Mouse (Mus musculus): ENCODE measurements around the gene Mlxip. TPM values are rescaled to one million over a fixed set of nuclear protein-coding genes. Genes with fewer than 3 reads are reported as not detected.

The Mlxip gene
- polyA plus RNA-seq, 1 experiment from 2014 or later, result 12.6 TPM

DNA sequence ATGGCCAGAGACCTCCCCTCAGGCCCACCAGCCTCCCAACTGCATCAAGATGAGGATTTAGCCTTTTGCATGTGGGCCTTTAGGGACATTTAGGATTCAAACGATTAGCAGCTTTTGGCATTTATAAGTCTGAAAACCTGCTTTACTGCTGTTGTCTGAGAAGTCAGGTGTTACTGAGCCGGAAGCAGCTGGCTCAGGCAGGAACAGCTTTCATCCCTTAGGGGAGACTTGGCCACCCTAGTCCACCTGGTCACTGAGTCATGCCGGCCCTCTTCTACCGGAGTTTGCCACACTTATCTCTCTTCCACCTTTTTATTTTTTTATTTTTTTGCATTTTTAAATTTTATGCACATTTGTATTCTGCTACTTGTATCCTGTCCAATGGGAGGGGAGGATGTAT is 37.3 kb upstream of the Mlxip start:
- Histone ChIP-seq H3K4me3 (ENCODE audit: control insufficient read depth in 1 of 2, insufficient read depth in 1 of 2, low read depth in 1 of 2, low read length in 2 of 2) (no peak overlapping the region), H3K9ac (ENCODE audit: low read length) (no peak overlapping the region), H3K27me3 (ENCODE audit: control insufficient read depth, insufficient read depth, low read length) (no peaks in the 10 kb centered on the region), H3K27ac (replicated peaks in 1 of 2; ENCODE audit: control insufficient read depth in 1 of 2, insufficient read depth in 1 of 2, low read depth in 2 of 2, low read length in 2 of 2) (no peak overlapping the region), H3K36me3 (ENCODE audit: control insufficient read depth, insufficient read depth, low read length) (peaks cover 78% of the 10 kb centered on the region), H3K9me3 (ENCODE audit: control insufficient read depth, low read length) (no peaks in the 10 kb centered on the region), H3K4me2 (ENCODE audit: low read length) (no peak overlapping the region), H3K4me1 (ENCODE audit: control insufficient read depth in 2 of 2, insufficient read depth in 2 of 2, low read length in 2 of 2) (peaks cover 7 to 9% of the 10 kb centered on the region in 2 experiments)
- no peak for ATAC-seq (ENCODE audit: insufficient number of reproducible peaks, insufficient read depth, low FRiP score, low read depth)
- 93% methylated on average over 4 of the region's 4 CpGs for WGBS

DNA sequence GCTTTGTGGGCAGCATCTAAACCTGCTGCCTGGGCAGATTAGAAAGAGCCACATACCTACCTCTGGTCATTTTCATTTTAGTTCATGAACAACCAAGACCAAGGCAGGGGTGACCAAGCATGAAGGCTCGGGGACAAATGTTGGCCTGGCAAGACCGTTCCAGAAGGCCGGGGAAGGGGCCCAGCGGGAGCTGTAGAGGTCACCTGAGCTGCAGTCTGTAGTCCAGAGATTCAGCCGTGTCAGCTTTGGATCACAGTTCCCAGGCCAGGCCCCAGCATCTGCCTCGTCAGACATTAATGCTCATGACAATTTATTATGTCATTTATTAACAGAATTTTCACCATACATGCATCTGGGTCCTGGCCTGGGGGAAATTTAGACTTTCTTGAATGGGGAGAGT is 35.2 kb upstream of the Mlxip start:
- H3K4me3 ChIP-seq (ENCODE audit: control insufficient read depth in 1 of 2, insufficient read depth in 1 of 2, low read depth in 1 of 2, low read length in 2 of 2), result no peak overlapping the region
- H3K27ac ChIP-seq (replicated peaks in 1 of 2; ENCODE audit: control insufficient read depth in 1 of 2, insufficient read depth in 1 of 2, low read depth in 2 of 2, low read length in 2 of 2), result no peak overlapping the region
- 91% methylated on average over 6 of the region's 6 CpGs for WGBS
- no peaks in the 10 kb centered on the region for H3K9me3 ChIP-seq (ENCODE audit: control insufficient read depth, low read length)
- H3K27me3 ChIP-seq (ENCODE audit: control insufficient read depth, insufficient read depth, low read length), result no peaks in the 10 kb centered on the region
- H3K36me3 ChIP-seq (ENCODE audit: control insufficient read depth, insufficient read depth, low read length), result peaks cover 91% of the 10 kb centered on the region
- no peak for ATAC-seq (ENCODE audit: insufficient number of reproducible peaks, insufficient read depth, low FRiP score, low read depth)
- H3K4me1 ChIP-seq (ENCODE audit: control insufficient read depth in 2 of 2, insufficient read depth in 2 of 2, low read length in 2 of 2), result peaks cover 8 to 12% of the 10 kb centered on the region in 2 experiments
- H3K4me2 ChIP-seq (ENCODE audit: low read length), result no peak overlapping the region
- H3K9ac ChIP-seq (ENCODE audit: low read length), result no peak overlapping the region

DNA sequence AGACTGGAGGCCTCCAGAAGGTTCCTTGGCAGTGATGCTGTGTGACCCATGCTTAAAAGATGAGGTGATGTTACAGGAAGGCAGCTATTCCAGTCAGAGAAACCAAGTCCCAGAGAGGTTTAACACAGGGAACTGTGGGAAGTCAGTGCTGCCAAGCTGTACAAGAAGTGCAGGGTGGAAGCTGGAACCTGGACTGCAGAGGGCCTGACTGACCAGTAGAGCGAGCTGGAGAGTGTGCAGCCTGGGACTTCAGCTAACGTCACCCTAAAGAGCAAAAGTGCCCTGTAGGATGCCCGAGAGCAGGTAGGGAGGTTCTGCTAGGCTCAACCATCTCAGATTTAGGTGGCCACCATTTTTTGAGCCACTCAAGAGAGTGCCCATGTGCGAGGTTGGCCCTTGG is 31.7 kb upstream of the Mlxip start:
- H3K36me3 ChIP-seq (ENCODE audit: control insufficient read depth, insufficient read depth, low read length), result peaks cover 72% of the 10 kb centered on the region
- H3K27ac ChIP-seq (replicated peaks in 1 of 2; ENCODE audit: control insufficient read depth in 1 of 2, insufficient read depth in 1 of 2, low read depth in 2 of 2, low read length in 2 of 2), result no peak overlapping the region
- no peak overlapping the region for H3K9ac ChIP-seq (ENCODE audit: low read length)
- no peak for ATAC-seq (ENCODE audit: insufficient number of reproducible peaks, insufficient read depth, low FRiP score, low read depth)
- H3K9me3 ChIP-seq (ENCODE audit: control insufficient read depth, low read length), result no peaks in the 10 kb centered on the region
- no peak overlapping the region for H3K4me3 ChIP-seq (ENCODE audit: control insufficient read depth in 1 of 2, insufficient read depth in 1 of 2, low read depth in 1 of 2, low read length in 2 of 2)
- peaks cover 11 to 22% of the 10 kb centered on the region in 2 experiments for H3K4me1 ChIP-seq (ENCODE audit: control insufficient read depth in 2 of 2, insufficient read depth in 2 of 2, low read length in 2 of 2)
- H3K27me3 ChIP-seq (ENCODE audit: control insufficient read depth, insufficient read depth, low read length), result no peaks in the 10 kb centered on the region
- H3K4me2 ChIP-seq (ENCODE audit: low read length), result no peak overlapping the region
- 86% methylated on average over 4 of the region's 4 CpGs for WGBS

DNA sequence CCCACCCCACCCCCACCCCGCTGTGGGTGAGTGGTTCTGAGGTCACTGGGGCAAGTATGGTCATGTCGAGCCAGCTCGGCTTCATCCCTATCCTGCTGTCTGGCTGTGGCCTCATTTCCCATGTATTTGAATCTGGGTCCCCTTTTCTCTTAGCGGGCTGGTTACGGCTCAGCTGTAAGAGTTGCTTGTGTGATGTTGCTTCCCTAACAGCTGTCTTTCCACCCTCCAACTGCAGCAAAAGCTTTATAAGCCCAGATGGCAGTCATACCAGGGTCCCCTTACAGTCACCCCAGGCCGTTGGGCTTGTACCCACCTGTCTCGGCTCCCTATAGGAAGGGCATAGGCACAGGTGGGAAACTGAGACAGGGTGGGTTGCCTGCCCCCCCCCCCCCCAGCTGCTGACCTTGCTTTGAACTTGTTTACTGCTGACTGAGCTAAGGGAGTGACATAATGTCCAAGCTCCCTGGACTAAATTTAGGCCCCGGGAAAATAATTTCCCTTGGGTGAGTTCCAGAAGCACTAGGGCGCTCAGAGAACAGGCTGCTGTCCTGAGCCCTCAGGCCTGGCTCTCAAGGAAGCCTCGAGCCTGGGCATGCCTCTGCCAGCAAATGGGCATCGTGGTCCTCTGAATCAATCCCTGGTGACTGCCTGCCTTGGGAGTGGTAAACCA is 30.2 kb upstream of the Mlxip start:
- ATAC-seq (ENCODE audit: insufficient number of reproducible peaks, insufficient read depth, low FRiP score, low read depth), result peak; percentile 33; the same call in 1 of the 2 replicates
- H3K4me3 ChIP-seq (ENCODE audit: control insufficient read depth in 1 of 2, insufficient read depth in 1 of 2, low read depth in 1 of 2, low read length in 2 of 2), result no peak overlapping the region
- no peak overlapping the region; the same call in 1 of the 2 replicates for H3K4me2 ChIP-seq (ENCODE audit: low read length)
- H3K9me3 ChIP-seq (ENCODE audit: control insufficient read depth, low read length), result no peaks in the 10 kb centered on the region
- H3K27me3 ChIP-seq (ENCODE audit: control insufficient read depth, insufficient read depth, low read length), result no peaks in the 10 kb centered on the region
- peaks cover 11 to 22% of the 10 kb centered on the region in 2 experiments for H3K4me1 ChIP-seq (ENCODE audit: control insufficient read depth in 2 of 2, insufficient read depth in 2 of 2, low read length in 2 of 2)
- H3K27ac ChIP-seq (replicated peaks in 1 of 2; ENCODE audit: control insufficient read depth in 1 of 2, insufficient read depth in 1 of 2, low read depth in 2 of 2, low read length in 2 of 2), result peak overlapping the region; percentile 87 to 88
- WGBS, result 46% methylated on average over 11 of the region's 11 CpGs
- peaks cover 66% of the 10 kb centered on the region for H3K36me3 ChIP-seq (ENCODE audit: control insufficient read depth, insufficient read depth, low read length)
- H3K9ac ChIP-seq (ENCODE audit: low read length), result peak overlapping the region; percentile 34

DNA sequence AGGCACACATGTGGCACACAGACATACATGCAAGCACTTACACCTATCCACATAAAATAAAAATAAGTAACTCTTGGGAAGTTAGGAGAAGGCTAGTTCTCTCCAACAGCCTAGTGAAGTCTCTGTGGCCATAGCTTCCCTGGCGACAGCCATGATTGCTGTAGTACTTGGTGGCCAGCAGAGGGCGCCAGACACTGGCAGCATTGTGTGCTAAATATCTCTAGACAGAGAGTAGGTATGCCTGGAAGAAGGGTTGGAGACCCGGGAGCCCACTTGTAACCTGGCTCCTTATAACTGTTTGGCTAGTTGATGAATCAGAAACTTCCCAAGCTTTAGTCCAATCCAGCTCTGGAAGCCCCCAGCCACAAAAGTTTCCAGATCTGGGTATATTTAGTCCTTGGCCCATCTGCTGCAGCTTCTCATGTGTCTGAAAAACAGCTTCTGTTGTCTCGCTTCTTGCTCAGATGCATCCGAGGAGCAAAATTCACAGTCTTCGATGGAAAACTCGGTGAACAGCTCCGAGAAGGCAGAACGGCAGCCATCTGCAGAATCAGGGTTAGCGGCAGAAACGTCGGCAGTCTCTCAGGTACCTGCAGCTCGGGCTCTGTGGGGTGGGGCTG is 25.6 kb upstream of the Mlxip start:
- Histone ChIP-seq H3K9ac (ENCODE audit: low read length) (no peak overlapping the region), H3K27ac (replicated peaks in 1 of 2; ENCODE audit: control insufficient read depth in 1 of 2, insufficient read depth in 1 of 2, low read depth in 2 of 2, low read length in 2 of 2) (no peak overlapping the region), H3K36me3 (ENCODE audit: control insufficient read depth, insufficient read depth, low read length) (peaks cover 69% of the 10 kb centered on the region), H3K4me3 (ENCODE audit: control insufficient read depth in 1 of 2, insufficient read depth in 1 of 2, low read depth in 1 of 2, low read length in 2 of 2) (no peak overlapping the region), H3K9me3 (ENCODE audit: control insufficient read depth, low read length) (no peaks in the 10 kb centered on the region), H3K4me1 (ENCODE audit: control insufficient read depth in 2 of 2, insufficient read depth in 2 of 2, low read length in 2 of 2) (peaks cover 6 to 14% of the 10 kb centered on the region in 2 experiments), H3K4me2 (ENCODE audit: low read length) (no peak overlapping the region), H3K27me3 (ENCODE audit: control insufficient read depth, insufficient read depth, low read length) (no peaks in the 10 kb centered on the region)
- no peak for ATAC-seq (ENCODE audit: insufficient number of reproducible peaks, insufficient read depth, low FRiP score, low read depth)
- 77% methylated on average over 13 of the region's 13 CpGs for WGBS

DNA sequence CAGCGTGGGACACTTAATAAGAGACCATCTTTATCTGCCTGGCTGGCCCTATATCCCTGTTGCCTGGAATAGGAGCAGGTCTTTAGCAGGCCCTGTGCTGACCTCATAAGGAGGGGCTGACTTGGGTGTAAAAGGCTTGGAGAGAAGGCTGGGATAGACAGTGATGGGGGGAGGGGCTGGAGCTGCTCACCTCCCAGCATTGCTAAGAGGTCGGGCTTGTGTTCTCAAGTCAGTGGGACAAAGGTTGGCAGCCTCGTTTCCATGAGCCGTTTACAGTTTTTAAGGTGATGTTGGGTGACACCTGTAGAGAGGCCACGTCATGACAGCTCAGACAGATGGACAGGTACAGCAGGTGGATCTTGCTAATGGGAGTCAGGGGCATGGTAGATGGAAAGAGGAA is 24.5 kb upstream of the Mlxip start:
- Histone ChIP-seq H3K4me3 (ENCODE audit: control insufficient read depth in 1 of 2, insufficient read depth in 1 of 2, low read depth in 1 of 2, low read length in 2 of 2) (no peak overlapping the region), H3K27me3 (ENCODE audit: control insufficient read depth, insufficient read depth, low read length) (no peaks in the 10 kb centered on the region), H3K36me3 (ENCODE audit: control insufficient read depth, insufficient read depth, low read length) (peaks cover 75% of the 10 kb centered on the region), H3K27ac (replicated peaks in 1 of 2; ENCODE audit: control insufficient read depth in 1 of 2, insufficient read depth in 1 of 2, low read depth in 2 of 2, low read length in 2 of 2) (no peak overlapping the region), H3K9me3 (ENCODE audit: control insufficient read depth, low read length) (no peaks in the 10 kb centered on the region), H3K9ac (ENCODE audit: low read length) (no peak overlapping the region), H3K4me2 (ENCODE audit: low read length) (no peak overlapping the region), H3K4me1 (ENCODE audit: control insufficient read depth in 2 of 2, insufficient read depth in 2 of 2, low read length in 2 of 2) (peaks cover 0 to 4% of the 10 kb centered on the region in 2 experiments; a peak in 2 of 4 replicates)
- no peak for ATAC-seq (ENCODE audit: insufficient number of reproducible peaks, insufficient read depth, low FRiP score, low read depth)
- WGBS, result 85% methylated on average over 5 of the region's 5 CpGs

DNA sequence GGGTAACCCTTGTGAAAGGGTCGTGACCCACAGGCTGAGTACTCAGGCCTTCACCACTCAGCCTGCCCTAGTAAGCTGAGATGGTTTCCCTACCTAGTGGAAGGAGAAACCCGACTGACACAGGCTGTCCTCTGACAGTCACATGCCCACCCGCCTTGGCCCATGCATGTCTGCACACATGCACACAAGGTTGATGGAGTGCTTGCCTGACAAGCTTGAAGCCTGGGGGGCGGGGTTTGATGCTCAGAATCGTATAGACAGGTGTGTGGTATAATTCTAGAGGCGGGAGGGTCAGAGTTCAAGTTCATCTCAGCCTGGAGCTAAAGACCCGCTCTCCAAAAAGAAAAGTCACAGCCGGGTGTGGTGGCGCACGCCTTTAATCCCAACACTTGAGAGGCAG is 19.3 kb upstream of the Mlxip start:
- WGBS, result 90% methylated on average over 10 of the region's 10 CpGs
- Histone ChIP-seq H3K4me1 (ENCODE audit: control insufficient read depth in 2 of 2, insufficient read depth in 2 of 2, low read length in 2 of 2) (peaks cover 18 to 22% of the 10 kb centered on the region in 2 experiments), H3K4me3 (ENCODE audit: control insufficient read depth in 1 of 2, insufficient read depth in 1 of 2, low read depth in 1 of 2, low read length in 2 of 2) (no peak overlapping the region), H3K36me3 (ENCODE audit: control insufficient read depth, insufficient read depth, low read length) (peaks cover 46% of the 10 kb centered on the region), H3K9me3 (ENCODE audit: control insufficient read depth, low read length) (no peaks in the 10 kb centered on the region), H3K9ac (ENCODE audit: low read length) (no peak overlapping the region), H3K27ac (replicated peaks in 1 of 2; ENCODE audit: control insufficient read depth in 1 of 2, insufficient read depth in 1 of 2, low read depth in 2 of 2, low read length in 2 of 2) (no peak overlapping the region), H3K4me2 (ENCODE audit: low read length) (no peak overlapping the region), H3K27me3 (ENCODE audit: control insufficient read depth, insufficient read depth, low read length) (no peaks in the 10 kb centered on the region)
- ATAC-seq (ENCODE audit: insufficient number of reproducible peaks, insufficient read depth, low FRiP score, low read depth), result no peak
